Mouse (Mus musculus) heart, embryonic 13.5 days (tissue): Measurements from ENCODE around the gene Slc1a2. TPM values are rescaled to one million over a fixed set of nuclear protein-coding genes. Genes with fewer than 3 reads are reported as not detected.

Source experiments
- ATAC-seq: fragments of 200-750 bp; cut with Nextera tagmentation; 2 replicates; pipeline ENCODE4 v1.8.0; 2017; ENCODE audit warnings: moderate TSS enrichment; ENCODE audit not compliant: insufficient number of reproducible peaks, low FRiP score, low TSS enrichment; ENCODE audit errors: extremely low read depth
- H3K27ac ChIP-seq: fragments of 300-500 bp; sonication (generic); replicated peaks from 2 replicates; pipeline ENCODE4 v1.5.1; 2015; ENCODE audit warnings: moderate library complexity, mild to moderate bottlenecking, inconsistent platforms
- H3K27me3 ChIP-seq: fragments of 300-500 bp; sonication (generic); replicated peaks from 2 replicates; pipeline ENCODE4 v1.6.1; 2015; ENCODE audit warnings: mild to moderate bottlenecking, inconsistent platforms
- H3K36me3 ChIP-seq: fragments of 300-500 bp; sonication (generic); 2 replicates; pipeline ENCODE4 v1.6.1; 2015; ENCODE audit warnings: mild to moderate bottlenecking, inconsistent platforms
- H3K4me1 ChIP-seq: fragments of 300-500 bp; sonication (generic); 2 replicates; pipeline ENCODE4 v1.6.1; 2015; ENCODE audit warnings: inconsistent platforms
- H3K4me2 ChIP-seq: fragments of 300-500 bp; sonication (generic); 2 replicates; pipeline ENCODE4 v1.6.1; 2015; ENCODE audit warnings: inconsistent platforms, mild to moderate bottlenecking, moderate library complexity
- H3K4me3 ChIP-seq: fragments of 300-500 bp; sonication (generic); 2 replicates; pipeline ENCODE4 v1.5.1; 2015; ENCODE audit warnings: moderate library complexity, mild to moderate bottlenecking, inconsistent platforms
- H3K9ac ChIP-seq: fragments of 300-500 bp; sonication (generic); 2 replicates; pipeline ENCODE4 v1.6.1; 2015; ENCODE audit warnings: inconsistent platforms, mild to moderate bottlenecking, moderate library complexity
- H3K9me3 ChIP-seq: fragments of 300-500 bp; sonication (generic); 2 replicates; pipeline ENCODE4 v1.6.1; 2016; ENCODE audit warnings: inconsistent platforms
- WGBS: fragments of 180-500 bp; shearing (Covaris S2); methylation state at CpG from one replicate; pipeline ENCODE4 v1.1.7; 2015; ENCODE audit warnings: mixed read lengths; 5-methylcytosine and 5-hydroxymethylcytosine counted together
- polyA plus RNA-seq: library from polyadenylated mRNA; unstranded; fragments of >200 nt; fragmentation: Nextera tagmentation; extraction: Ambion mirVana; gene quantifications from 2 replicates; pipeline ENCODE4 v1.2.1, GENCODE M21; 2015

Gene Slc1a2
- polyA plus RNA-seq, 1 experiment from 2014 or later = 0.35 TPM

DNA sequence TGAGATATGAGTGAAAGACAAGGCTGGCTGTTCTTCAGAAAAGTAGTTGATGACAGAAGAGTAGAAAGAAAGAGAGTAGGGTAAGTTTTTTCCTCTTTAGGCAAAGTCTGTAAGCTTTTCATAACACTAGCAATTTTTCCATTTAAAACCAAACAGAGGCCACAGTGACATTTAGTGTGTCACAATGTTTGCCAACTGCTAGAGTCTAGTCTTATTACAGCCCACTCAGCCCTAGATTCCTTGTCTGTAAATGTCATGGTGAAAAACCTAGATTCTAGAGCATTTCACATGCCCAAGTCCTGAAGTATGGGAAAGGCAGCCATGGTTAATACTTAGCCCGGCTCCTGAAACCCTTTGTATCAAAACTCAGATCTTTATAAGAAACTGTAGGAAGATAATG lies 112.8 kb downstream of the Slc1a2 start:
- WGBS = 88% methylated on average over 1 of the region's 1 CpGs
- no peak for ATAC-seq
- H3K9me3 ChIP-seq = no peaks in the 10 kb centered on the region
- H3K27ac ChIP-seq = no peak overlapping the region
- H3K9ac ChIP-seq = no peak overlapping the region
- H3K4me3 ChIP-seq = no peak overlapping the region
- H3K27me3 ChIP-seq = no peaks in the 10 kb centered on the region
- no peaks in the 10 kb centered on the region for H3K36me3 ChIP-seq
- H3K4me2 ChIP-seq = no peak overlapping the region
- H3K4me1 ChIP-seq = peaks cover 8% of the 10 kb centered on the region; the same call in 1 of the 2 replicates

DNA sequence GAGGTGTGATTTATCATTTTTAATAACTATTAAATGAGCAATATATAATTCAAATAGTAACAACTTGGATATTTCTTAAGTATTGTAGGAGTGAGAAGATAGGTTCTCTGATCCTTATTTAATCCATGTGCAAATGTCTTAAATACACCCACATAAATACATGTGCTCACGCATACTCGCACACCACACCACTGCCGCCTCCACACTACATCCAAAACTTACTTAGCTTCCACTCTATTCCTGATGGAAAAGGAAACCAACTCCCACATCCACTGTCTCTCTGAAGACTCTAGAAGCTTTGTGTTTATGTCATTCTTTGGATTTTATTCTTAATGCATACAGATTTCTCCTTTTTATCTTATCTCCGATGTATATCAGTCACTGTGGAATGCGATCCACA lies 113.8 kb downstream of the Slc1a2 start:
- 85% methylated on average over 5 of the region's 5 CpGs for WGBS
- H3K9ac ChIP-seq = no peak overlapping the region
- peaks cover 8% of the 10 kb centered on the region; the same call in 1 of the 2 replicates for H3K4me1 ChIP-seq
- no peaks in the 10 kb centered on the region for H3K27me3 ChIP-seq
- no peaks in the 10 kb centered on the region for H3K36me3 ChIP-seq
- H3K4me3 ChIP-seq = no peak overlapping the region
- no peak overlapping the region for H3K27ac ChIP-seq
- ATAC-seq = no peak
- no peak overlapping the region for H3K4me2 ChIP-seq
- no peaks in the 10 kb centered on the region for H3K9me3 ChIP-seq

DNA sequence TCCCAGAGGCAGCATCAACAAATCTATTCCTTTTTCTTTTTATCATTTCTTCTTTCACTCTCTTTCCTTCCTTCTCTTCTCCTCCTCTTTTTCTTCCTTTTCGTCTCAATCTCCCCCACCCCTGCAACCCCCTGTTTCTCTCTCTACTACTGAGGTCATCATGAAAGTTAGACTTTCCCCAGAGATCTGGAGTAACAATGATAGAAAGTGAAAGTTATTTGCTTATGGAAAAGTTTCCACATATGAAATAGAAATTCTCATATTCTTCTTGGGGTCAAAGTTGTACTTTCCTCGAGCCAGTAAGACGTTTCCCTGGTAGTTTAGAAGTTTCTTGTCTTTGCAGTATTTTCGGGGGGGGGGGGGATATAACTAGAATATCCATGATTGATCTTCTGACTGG lies 116.2 kb downstream of the Slc1a2 start:
- H3K9me3 ChIP-seq = no peaks in the 10 kb centered on the region
- no peak for ATAC-seq
- WGBS = 63% methylated on average over 4 of the region's 4 CpGs
- no peaks in the 10 kb centered on the region for H3K27me3 ChIP-seq
- no peaks in the 10 kb centered on the region for H3K36me3 ChIP-seq
- no peaks in the 10 kb centered on the region for H3K4me1 ChIP-seq
- no peak overlapping the region for H3K27ac ChIP-seq
- no peak overlapping the region for H3K9ac ChIP-seq
- H3K4me3 ChIP-seq = no peak overlapping the region
- H3K4me2 ChIP-seq = no peak overlapping the region

DNA sequence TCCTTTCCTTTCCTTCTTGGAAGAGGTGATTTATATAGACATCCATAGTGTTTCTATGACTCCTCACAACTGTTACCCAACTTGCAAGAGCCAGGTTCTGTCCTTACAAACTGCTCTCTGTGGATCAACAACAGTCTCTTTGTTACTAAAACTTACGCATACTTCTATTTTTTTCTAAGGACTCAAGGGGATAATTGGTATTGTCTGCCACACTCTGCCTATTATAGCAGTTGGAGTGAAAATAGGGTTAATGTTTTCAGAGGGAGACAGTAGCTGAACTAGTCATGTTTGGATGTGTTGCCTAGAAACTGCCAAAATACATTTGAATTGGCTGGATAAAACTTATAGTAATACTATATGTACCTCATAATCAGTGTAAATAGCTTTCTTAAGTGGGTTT lies 117.1 kb downstream of the Slc1a2 start:
- Histone ChIP-seq H3K36me3 (no peaks in the 10 kb centered on the region), H3K9ac (no peak overlapping the region), H3K27ac (no peak overlapping the region), H3K4me3 (no peak overlapping the region), H3K4me2 (no peak overlapping the region), H3K27me3 (no peaks in the 10 kb centered on the region), H3K9me3 (no peaks in the 10 kb centered on the region), H3K4me1 (no peaks in the 10 kb centered on the region)
- ATAC-seq = no peak
- WGBS = 80% methylated on average over 1 of the region's 1 CpGs

DNA sequence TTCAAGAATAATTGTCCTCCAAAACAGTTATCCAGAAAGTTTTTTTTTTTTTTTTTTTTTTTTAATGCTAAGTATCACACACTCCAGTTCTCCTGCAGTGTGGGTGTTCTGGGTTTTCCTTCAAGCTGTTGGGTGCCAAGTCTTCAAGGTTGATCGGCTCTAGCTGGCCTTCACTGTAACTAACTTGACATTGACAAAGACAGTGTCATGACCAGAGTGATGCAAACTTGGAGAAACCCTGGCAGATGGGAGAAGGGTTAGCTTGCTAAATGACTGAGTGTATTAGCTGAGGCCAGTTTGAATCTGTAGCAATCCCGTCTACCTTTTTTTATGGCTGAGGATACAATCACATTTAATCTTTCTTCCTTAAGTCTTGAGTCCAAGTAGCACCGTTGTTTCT lies 119.7 kb downstream of the Slc1a2 start:
- Histone ChIP-seq H3K27ac (no peak overlapping the region), H3K4me3 (no peak overlapping the region), H3K9ac (no peak overlapping the region), H3K27me3 (no peaks in the 10 kb centered on the region), H3K9me3 (no peaks in the 10 kb centered on the region), H3K4me2 (no peak overlapping the region), H3K4me1 (no peaks in the 10 kb centered on the region), H3K36me3 (no peaks in the 10 kb centered on the region)
- no peak for ATAC-seq
- WGBS = 78% methylated on average over 3 of the region's 3 CpGs

DNA sequence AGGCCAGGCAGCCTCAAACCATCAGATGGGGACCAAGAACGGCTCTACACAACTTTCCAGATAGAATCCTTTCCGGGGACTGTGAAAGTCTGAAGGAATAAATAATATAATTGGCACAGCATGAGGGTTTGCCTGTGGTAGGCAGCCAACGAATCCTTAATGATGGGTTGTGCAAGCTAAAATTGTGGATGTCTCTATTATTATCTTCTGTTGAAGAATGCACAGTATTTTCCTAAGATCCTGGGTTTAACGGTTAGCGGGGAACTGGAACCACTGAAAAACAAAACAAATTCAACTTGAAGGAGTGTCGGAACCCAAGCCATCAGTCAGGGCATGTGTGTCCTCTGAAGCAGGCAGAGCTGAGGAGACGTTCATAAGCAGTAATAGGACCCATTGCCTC lies 124.3 kb downstream of the Slc1a2 start:
- no peak overlapping the region for H3K27ac ChIP-seq
- H3K4me2 ChIP-seq = no peak overlapping the region
- H3K36me3 ChIP-seq = no peaks in the 10 kb centered on the region
- H3K4me3 ChIP-seq = no peak overlapping the region
- H3K4me1 ChIP-seq = no peaks in the 10 kb centered on the region
- WGBS = 82% methylated on average over 7 of the region's 7 CpGs
- H3K9ac ChIP-seq = no peak overlapping the region
- no peaks in the 10 kb centered on the region for H3K27me3 ChIP-seq
- no peak for ATAC-seq
- H3K9me3 ChIP-seq = no peaks in the 10 kb centered on the region

DNA sequence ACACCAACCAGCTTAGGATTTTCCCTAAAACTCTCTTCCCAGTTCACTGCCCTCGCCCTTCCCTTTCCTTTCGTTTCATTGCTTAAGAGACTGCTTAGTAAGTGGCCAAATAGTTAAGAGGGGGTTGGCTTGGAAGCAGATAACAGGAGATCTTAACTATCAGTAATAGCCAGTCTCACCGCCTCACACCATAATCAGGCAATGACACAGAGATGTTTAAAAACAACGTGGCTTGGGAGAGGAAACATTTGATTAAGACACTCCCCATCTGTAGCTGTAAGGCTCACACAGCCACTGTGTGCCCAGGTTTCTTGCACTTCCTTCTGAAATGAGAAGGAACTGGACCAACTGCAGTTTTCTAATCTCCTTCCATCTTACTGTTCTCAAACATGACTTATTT lies 127.2 kb downstream of the Slc1a2 start:
- WGBS = 30% methylated on average over 4 of the region's 4 CpGs
- Histone ChIP-seq H3K4me3 (no peak overlapping the region), H3K27ac (no peak overlapping the region), H3K36me3 (no peaks in the 10 kb centered on the region), H3K27me3 (no peaks in the 10 kb centered on the region), H3K9me3 (no peaks in the 10 kb centered on the region), H3K4me1 (no peaks in the 10 kb centered on the region), H3K4me2 (no peak overlapping the region), H3K9ac (no peak overlapping the region)
- no peak for ATAC-seq

DNA sequence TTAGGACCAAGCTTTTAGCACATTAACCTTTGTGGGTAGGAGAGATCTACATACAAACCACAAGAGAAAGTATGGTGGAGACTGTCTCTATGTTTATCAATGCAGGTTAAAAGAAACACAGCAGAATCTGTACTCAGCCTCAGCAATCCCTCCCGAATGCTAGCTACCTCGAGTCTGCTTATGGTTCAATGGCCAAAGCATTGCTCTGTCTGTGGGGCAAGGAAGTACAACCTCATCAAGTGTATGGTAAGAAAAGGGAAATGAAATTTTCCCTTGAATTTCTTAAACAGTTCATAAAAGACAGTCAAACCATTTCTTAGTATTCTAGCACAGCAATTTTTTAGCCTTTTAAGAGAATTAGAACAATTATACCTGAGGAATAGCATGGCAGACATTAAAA lies 133.2 kb downstream of the Slc1a2 start:
- WGBS = 57% methylated on average over 2 of the region's 2 CpGs
- Histone ChIP-seq H3K27me3 (no peaks in the 10 kb centered on the region), H3K36me3 (no peaks in the 10 kb centered on the region), H3K4me2 (no peak overlapping the region), H3K4me1 (no peaks in the 10 kb centered on the region), H3K9ac (no peak overlapping the region), H3K9me3 (no peaks in the 10 kb centered on the region), H3K27ac (no peak overlapping the region), H3K4me3 (no peak overlapping the region)
- no peak for ATAC-seq

DNA sequence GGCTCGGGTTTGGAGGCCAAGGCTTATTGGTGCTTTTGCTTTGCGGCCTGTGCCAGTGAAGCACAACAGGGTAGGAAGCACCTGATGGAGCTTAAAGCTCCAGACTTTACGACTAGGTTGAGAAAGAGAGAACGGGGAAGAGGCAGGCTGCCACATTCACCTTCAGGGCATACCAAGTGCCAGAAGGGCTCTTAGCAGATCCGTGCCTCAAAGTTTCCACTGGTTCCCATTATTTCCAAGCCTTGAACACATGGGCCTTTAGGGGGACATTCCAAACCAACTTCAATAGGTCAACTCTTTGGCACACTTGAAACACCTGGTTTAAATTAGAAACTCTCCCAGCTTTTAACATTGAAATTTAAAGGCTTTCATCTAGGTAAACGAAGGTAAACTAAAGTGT lies 134.3 kb downstream of the Slc1a2 start:
- Histone ChIP-seq H3K4me3 (no peak overlapping the region), H3K27me3 (no peaks in the 10 kb centered on the region), H3K9me3 (no peaks in the 10 kb centered on the region), H3K27ac (no peak overlapping the region), H3K9ac (no peak overlapping the region), H3K36me3 (no peaks in the 10 kb centered on the region), H3K4me1 (no peaks in the 10 kb centered on the region), H3K4me2 (no peak overlapping the region)
- ATAC-seq = no peak
- 83% methylated on average over 6 of the region's 6 CpGs for WGBS

DNA sequence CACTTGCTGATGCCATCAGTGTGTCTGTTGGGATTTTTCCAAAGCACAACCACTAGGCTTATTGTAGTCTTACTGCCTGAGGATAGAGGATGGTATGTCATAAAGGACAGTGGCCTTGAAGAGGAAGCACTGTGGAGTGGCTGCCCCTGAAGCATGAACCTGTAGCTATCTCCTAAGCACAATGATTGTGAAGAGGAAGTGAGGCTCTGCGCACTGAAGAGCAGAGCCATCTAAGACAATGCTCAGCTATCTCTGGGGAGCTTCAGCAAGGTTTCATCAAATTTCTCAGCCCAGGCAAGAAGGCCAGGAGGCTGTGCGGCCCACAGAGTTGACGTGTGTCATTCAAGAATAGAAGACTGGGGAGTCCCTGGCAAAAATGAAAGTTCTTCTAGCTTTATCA lies 136.6 kb downstream of the Slc1a2 start:
- 78% methylated on average over 3 of the region's 3 CpGs for WGBS
- Histone ChIP-seq H3K4me2 (no peak overlapping the region), H3K4me1 (no peaks in the 10 kb centered on the region), H3K4me3 (no peak overlapping the region), H3K36me3 (no peaks in the 10 kb centered on the region), H3K27ac (no peak overlapping the region), H3K27me3 (no peaks in the 10 kb centered on the region), H3K9me3 (no peaks in the 10 kb centered on the region), H3K9ac (no peak overlapping the region)
- no peak for ATAC-seq

DNA sequence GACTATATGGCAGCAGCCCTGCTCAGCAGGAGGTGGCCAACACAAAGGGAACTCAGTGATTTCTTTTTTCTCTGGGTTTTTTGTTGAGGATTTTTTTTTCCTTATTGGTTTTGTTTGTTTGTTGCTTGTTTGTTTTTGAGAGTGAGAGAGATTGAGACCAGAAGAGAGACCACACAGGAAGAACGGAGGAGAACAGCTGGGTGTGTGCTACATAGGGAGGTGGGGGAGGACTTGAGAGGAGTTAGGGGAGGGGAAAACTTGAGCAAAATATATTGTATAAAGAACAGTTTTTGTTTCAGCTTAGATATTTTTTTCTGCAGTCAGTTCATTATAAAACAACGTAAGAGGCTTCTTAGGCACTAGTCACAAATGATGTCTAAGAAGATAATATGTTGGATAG lies 139.7 kb downstream of the Slc1a2 start:
- Histone ChIP-seq H3K9me3 (no peaks in the 10 kb centered on the region), H3K4me3 (no peak overlapping the region), H3K9ac (no peak overlapping the region), H3K36me3 (no peaks in the 10 kb centered on the region), H3K27ac (no peak overlapping the region), H3K27me3 (no peaks in the 10 kb centered on the region), H3K4me2 (no peak overlapping the region), H3K4me1 (no peaks in the 10 kb centered on the region)
- WGBS = 58% methylated on average over 2 of the region's 2 CpGs
- ATAC-seq = no peak

DNA sequence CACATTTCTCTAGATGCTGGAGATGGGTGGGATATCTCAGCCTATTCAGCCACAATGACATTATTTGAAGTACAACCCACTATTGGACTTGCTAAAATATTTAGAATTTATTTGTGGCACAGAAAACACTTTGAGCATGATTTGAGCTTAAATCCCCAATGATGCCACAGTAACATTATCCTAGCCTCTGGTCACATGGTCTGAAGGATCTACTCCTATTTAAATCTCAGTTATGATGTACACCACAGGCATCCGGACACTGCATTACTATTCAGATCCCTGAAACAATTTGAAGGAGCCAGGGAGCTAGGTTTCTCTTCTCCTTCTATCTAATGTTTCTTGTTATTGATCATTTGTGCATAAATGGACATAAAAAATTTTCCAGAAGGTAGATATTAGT lies 143.4 kb downstream of the Slc1a2 start:
- Histone ChIP-seq H3K36me3 (no peaks in the 10 kb centered on the region), H3K27ac (no peak overlapping the region), H3K27me3 (no peaks in the 10 kb centered on the region), H3K9me3 (no peaks in the 10 kb centered on the region), H3K4me2 (no peak overlapping the region), H3K9ac (no peak overlapping the region), H3K4me1 (no peaks in the 10 kb centered on the region), H3K4me3 (no peak overlapping the region)
- no peak for ATAC-seq
- WGBS = 71% methylated on average over 1 of the region's 1 CpGs

DNA sequence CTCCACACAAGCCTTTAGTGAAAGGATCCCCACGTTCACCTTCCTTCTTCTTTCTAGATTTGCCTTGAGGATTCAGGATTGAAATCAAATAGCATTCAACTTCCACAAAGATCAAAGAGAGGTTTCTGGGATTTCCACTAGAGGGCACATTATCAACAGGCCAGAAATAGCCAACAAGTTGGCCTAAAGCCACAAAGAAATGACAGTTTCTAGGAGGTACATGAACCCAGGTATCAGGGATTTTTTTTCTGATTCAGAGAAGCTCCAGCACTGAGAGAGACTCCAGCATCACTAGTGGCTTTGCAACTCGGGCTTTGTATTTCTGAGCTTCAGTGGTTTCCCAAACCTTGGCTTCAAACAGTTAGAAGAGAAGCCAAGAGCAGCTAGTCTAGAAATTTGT lies 145.7 kb downstream of the Slc1a2 start:
- Histone ChIP-seq H3K4me3 (no peak overlapping the region), H3K4me1 (no peaks in the 10 kb centered on the region), H3K9me3 (no peaks in the 10 kb centered on the region), H3K9ac (no peak overlapping the region), H3K36me3 (no peaks in the 10 kb centered on the region), H3K4me2 (no peak overlapping the region), H3K27me3 (no peaks in the 10 kb centered on the region), H3K27ac (no peak overlapping the region)
- ATAC-seq = no peak
- WGBS = 25% methylated on average over 2 of the region's 2 CpGs
